Mouse (Mus musculus): ENCODE measurements around the gene Rln1. TPM values are rescaled to one million over a fixed set of nuclear protein-coding genes. Genes with fewer than 3 reads are reported as not detected.

Rln1 gene
- polyA plus RNA-seq, 1 experiment from 2014 or later, result 0.53 TPM

GRCm38 (mm10) chr19:29350991-29351390, 16.5 kb upstream of the Rln1 start:
- Histone ChIP-seq H3K4me3 (ENCODE audit: low read depth, low read length) (no peak overlapping the region), H3K9ac (ENCODE audit: low read length) (no peak overlapping the region), H3K4me2 (ENCODE audit: low read length) (no peak overlapping the region), H3K9me3 (ENCODE audit: control insufficient read depth, low read length) (no peaks in the 10 kb centered on the region), H3K27ac (ENCODE audit: low read depth) (no peak overlapping the region), H3K4me1 (replicated peaks; ENCODE audit: control insufficient read depth, insufficient read depth, low read length) (no peaks in the 10 kb centered on the region), H3K27me3 (replicated peaks; ENCODE audit: control insufficient read depth, insufficient read depth, low read length) (no peaks in the 10 kb centered on the region), H3K36me3 (ENCODE audit: control insufficient read depth, insufficient read depth, low read length) (peaks cover 14% of the 10 kb centered on the region)
- ATAC-seq (replicated peaks; ENCODE audit: low FRiP score, low TSS enrichment, low read depth) (no peak), DNase-seq (ENCODE audit: low spot score) (no peak)
- WGBS, result 57% methylated on average over 5 of the region's 5 CpGs

DNA sequence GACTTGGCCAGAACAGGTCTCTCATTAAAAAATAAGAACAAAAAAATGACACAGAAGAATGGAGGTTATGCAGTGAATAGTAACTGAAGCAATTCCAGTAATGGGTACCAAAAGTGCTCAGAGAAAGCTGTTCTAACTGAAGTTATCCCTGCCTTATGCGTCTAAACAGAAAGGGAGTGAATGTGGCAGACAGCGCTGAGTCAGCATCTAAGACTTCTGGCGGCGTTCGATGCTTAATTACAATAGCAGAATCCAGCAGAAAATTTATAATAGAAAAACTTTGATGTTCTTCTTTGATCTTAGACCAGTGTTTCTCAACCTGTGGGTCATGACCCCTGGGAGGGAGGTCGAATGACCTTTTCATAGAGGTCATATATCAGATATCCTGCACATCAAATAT, 11.2 kb upstream of the Rln1 start:
- H3K9ac ChIP-seq (ENCODE audit: low read length), result no peak overlapping the region
- no peak for DNase-seq (ENCODE audit: low spot score)
- peaks cover 9% of the 10 kb centered on the region; the same call in 1 of the 2 replicates for H3K36me3 ChIP-seq (ENCODE audit: control insufficient read depth, insufficient read depth, low read length)
- no peak overlapping the region for H3K4me3 ChIP-seq (ENCODE audit: low read depth, low read length)
- H3K4me1 ChIP-seq (replicated peaks; ENCODE audit: control insufficient read depth, insufficient read depth, low read length), result no peaks in the 10 kb centered on the region
- no peaks in the 10 kb centered on the region for H3K9me3 ChIP-seq (ENCODE audit: control insufficient read depth, low read length)
- 85% methylated on average over 6 of the region's 6 CpGs for whole genome bisulfite sequencing
- H3K27me3 ChIP-seq (replicated peaks; ENCODE audit: control insufficient read depth, insufficient read depth, low read length), result no peaks in the 10 kb centered on the region
- ATAC-seq (replicated peaks; ENCODE audit: low FRiP score, low TSS enrichment, low read depth), result no peak
- no peak overlapping the region for H3K4me2 ChIP-seq (ENCODE audit: low read length)
- H3K27ac ChIP-seq (ENCODE audit: low read depth), result no peak overlapping the region

- peaks cover 6% of the 10 kb centered on the region; the same call in 1 of the 2 replicates for H3K36me3 ChIP-seq (ENCODE audit: control insufficient read depth, insufficient read depth, low read length)
- ATAC-seq (replicated peaks; ENCODE audit: low FRiP score, low TSS enrichment, low read depth), result no peak
- no peaks in the 10 kb centered on the region for H3K27me3 ChIP-seq (replicated peaks; ENCODE audit: control insufficient read depth, insufficient read depth, low read length)
Observed at GRCm38 (mm10) chr19:29344868-29345267, 10.4 kb upstream of the Rln1 start.

GRCm38 (mm10) chr19:29342281-29342680, 7.8 kb upstream of the Rln1 start:
- no peak overlapping the region for H3K4me3 ChIP-seq (ENCODE audit: low read depth, low read length)
- no peaks in the 10 kb centered on the region for H3K9me3 ChIP-seq (ENCODE audit: control insufficient read depth, low read length)
- ATAC-seq (replicated peaks; ENCODE audit: low FRiP score, low TSS enrichment, low read depth) (no peak), DNase-seq (ENCODE audit: low spot score) (no peak)
- 74% methylated on average over 6 of the region's 6 CpGs for WGBS
- H3K27me3 ChIP-seq (replicated peaks; ENCODE audit: control insufficient read depth, insufficient read depth, low read length), result no peaks in the 10 kb centered on the region
- no peaks in the 10 kb centered on the region for H3K36me3 ChIP-seq (ENCODE audit: control insufficient read depth, insufficient read depth, low read length)
- H3K4me1 ChIP-seq (replicated peaks; ENCODE audit: control insufficient read depth, insufficient read depth, low read length), result no peaks in the 10 kb centered on the region
- no peak overlapping the region for H3K27ac ChIP-seq (ENCODE audit: low read depth)
- H3K4me2 ChIP-seq (ENCODE audit: low read length), result no peak overlapping the region
- no peak overlapping the region for H3K9ac ChIP-seq (ENCODE audit: low read length)

More at GRCm38 (mm10) chr19:29344868-29345267, 10.4 kb upstream of the Rln1 start:
- Histone ChIP-seq H3K4me1 (replicated peaks; ENCODE audit: control insufficient read depth, insufficient read depth, low read length) (no peaks in the 10 kb centered on the region), H3K9ac (ENCODE audit: low read length) (no peak overlapping the region), H3K4me3 (ENCODE audit: low read depth, low read length) (no peak overlapping the region), H3K27ac (ENCODE audit: low read depth) (no peak overlapping the region), H3K9me3 (ENCODE audit: control insufficient read depth, low read length) (no peaks in the 10 kb centered on the region), H3K4me2 (ENCODE audit: low read length) (no peak overlapping the region)
- DNase-seq (ENCODE audit: low spot score), result no peak

DNA sequence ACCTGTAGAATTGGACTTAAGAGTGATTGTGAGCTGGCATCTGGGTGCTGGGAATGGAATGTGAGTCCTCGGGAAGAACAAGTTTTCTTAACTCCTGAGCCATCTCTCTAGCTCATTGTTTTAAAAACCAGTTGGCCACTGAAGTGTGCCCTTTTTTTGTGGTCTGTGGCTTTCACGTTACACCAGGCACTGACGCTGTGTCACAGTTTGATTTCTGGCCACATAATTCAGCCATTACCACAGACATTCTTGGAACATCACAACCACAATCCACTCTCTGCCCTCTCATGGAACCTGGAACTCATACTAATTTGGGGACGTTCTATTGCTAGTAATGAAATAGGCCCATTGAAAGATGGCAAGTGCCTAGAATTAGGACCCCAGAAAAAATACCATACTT, 6.6 kb upstream of the Rln1 start:
- no peak overlapping the region for H3K4me2 ChIP-seq (ENCODE audit: low read length)
- H3K27me3 ChIP-seq (replicated peaks; ENCODE audit: control insufficient read depth, insufficient read depth, low read length), result no peaks in the 10 kb centered on the region
- H3K36me3 ChIP-seq (ENCODE audit: control insufficient read depth, insufficient read depth, low read length), result no peaks in the 10 kb centered on the region
- no peaks in the 10 kb centered on the region for H3K4me1 ChIP-seq (replicated peaks; ENCODE audit: control insufficient read depth, insufficient read depth, low read length)
- H3K4me3 ChIP-seq (ENCODE audit: low read depth, low read length), result no peak overlapping the region
- H3K27ac ChIP-seq (ENCODE audit: low read depth), result no peak overlapping the region
- DNase-seq (ENCODE audit: low spot score), result no peak
- H3K9me3 ChIP-seq (ENCODE audit: control insufficient read depth, low read length), result no peaks in the 10 kb centered on the region
- ATAC-seq (replicated peaks; ENCODE audit: low FRiP score, low TSS enrichment, low read depth), result no peak
- 85% methylated on average over 4 of the region's 4 CpGs for WGBS
- H3K9ac ChIP-seq (ENCODE audit: low read length), result no peak overlapping the region

- H3K27ac ChIP-seq (ENCODE audit: low read depth), result no peak overlapping the region
- no peaks in the 10 kb centered on the region for H3K9me3 ChIP-seq (ENCODE audit: control insufficient read depth, low read length)
- 90% methylated on average over 2 of the region's 2 CpGs for WGBS
- no peaks in the 10 kb centered on the region; the same call in 1 of the 2 replicates for H3K4me1 ChIP-seq (replicated peaks; ENCODE audit: control insufficient read depth, insufficient read depth, low read length)
- no peaks in the 10 kb centered on the region for H3K36me3 ChIP-seq (ENCODE audit: control insufficient read depth, insufficient read depth, low read length)
- no peak overlapping the region for H3K4me3 ChIP-seq (ENCODE audit: low read depth, low read length)
- no peak for ATAC-seq (replicated peaks; ENCODE audit: low FRiP score, low TSS enrichment, low read depth)
- H3K9ac ChIP-seq (ENCODE audit: low read length), result no peak overlapping the region
- H3K4me2 ChIP-seq (ENCODE audit: low read length), result no peak overlapping the region
- DNase-seq (ENCODE audit: low spot score), result no peak
- H3K27me3 ChIP-seq (replicated peaks; ENCODE audit: control insufficient read depth, insufficient read depth, low read length), result no peaks in the 10 kb centered on the region
Observed at GRCm38 (mm10) chr19:29336624-29337023, 2.2 kb upstream of the Rln1 start.

- Histone ChIP-seq H3K36me3 (ENCODE audit: control insufficient read depth, insufficient read depth, low read length) (no peaks in the 10 kb centered on the region), H3K27ac (ENCODE audit: low read depth) (no peak overlapping the region), H3K4me2 (ENCODE audit: low read length) (no peak overlapping the region), H3K4me3 (ENCODE audit: low read depth, low read length) (no peak overlapping the region), H3K4me1 (replicated peaks; ENCODE audit: control insufficient read depth, insufficient read depth, low read length) (peaks cover 5% of the 10 kb centered on the region; the same call in 1 of the 2 replicates), H3K9me3 (ENCODE audit: control insufficient read depth, low read length) (no peaks in the 10 kb centered on the region), H3K9ac (ENCODE audit: low read length) (no peak overlapping the region), H3K27me3 (replicated peaks; ENCODE audit: control insufficient read depth, insufficient read depth, low read length) (no peaks in the 10 kb centered on the region)
- ATAC-seq (replicated peaks; ENCODE audit: low FRiP score, low TSS enrichment, low read depth), result no peak
- no peak for DNase-seq (ENCODE audit: low spot score)
- WGBS, result 87% methylated on average over 13 of the region's 13 CpGs
Observed at GRCm38 (mm10) chr19:29326822-29327552, 7.5 kb downstream of the Rln1 start.

DNA sequence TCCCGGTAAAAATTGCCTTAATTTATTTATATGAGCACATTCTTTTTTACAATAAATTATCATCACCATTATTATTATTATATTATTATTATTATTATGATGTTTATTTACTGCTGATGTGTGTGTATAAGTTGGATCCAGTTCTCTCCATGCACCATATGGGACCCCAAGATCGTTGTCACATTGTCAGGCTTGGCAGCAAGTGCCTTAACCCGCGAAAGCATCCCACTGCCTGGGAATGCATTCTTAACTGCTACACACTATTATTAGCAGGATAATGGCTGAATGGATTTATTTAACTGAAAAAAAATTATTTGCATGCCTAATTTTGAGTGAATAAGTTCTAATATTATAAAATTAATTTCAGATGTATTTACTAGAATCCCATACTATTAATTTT, 8.1 kb downstream of the Rln1 start:
- 91% methylated on average over 4 of the region's 4 CpGs for WGBS

DNA sequence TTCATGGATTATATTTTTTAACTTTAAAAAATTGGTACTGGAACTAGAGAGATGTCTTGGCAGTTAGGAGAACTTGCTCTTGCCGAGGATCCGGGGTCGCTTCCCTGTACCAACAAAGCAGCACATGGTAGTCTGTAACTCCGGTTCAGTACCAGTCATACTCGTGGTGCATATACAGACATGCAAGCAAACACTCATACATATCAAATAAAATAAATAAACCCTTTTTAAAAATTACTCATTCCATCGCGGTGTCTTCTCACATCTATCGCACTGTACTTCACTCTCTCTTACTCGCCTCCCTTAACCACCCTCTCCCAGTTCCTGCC, 8.7 kb downstream of the Rln1 start:
- no peaks in the 10 kb centered on the region for H3K27me3 ChIP-seq (replicated peaks; ENCODE audit: control insufficient read depth, insufficient read depth, low read length)
- DNase-seq (ENCODE audit: low spot score), result no peak
- no peak for ATAC-seq (replicated peaks; ENCODE audit: low FRiP score, low TSS enrichment, low read depth)
- H3K4me1 ChIP-seq (replicated peaks; ENCODE audit: control insufficient read depth, insufficient read depth, low read length), result peaks cover 5% of the 10 kb centered on the region; the same call in 1 of the 2 replicates
- peak overlapping the region; percentile 57 for H3K4me2 ChIP-seq (ENCODE audit: low read length)
- 38% methylated on average over 9 of the region's 9 CpGs for WGBS
- no peaks in the 10 kb centered on the region for H3K9me3 ChIP-seq (ENCODE audit: control insufficient read depth, low read length)
- peak overlapping the region; percentile 29 for H3K4me3 ChIP-seq (ENCODE audit: low read depth, low read length)
- H3K9ac ChIP-seq (ENCODE audit: low read length), result peak overlapping the region; percentile 29; the same call in 1 of the 2 replicates
- peak overlapping the region; percentile 7; the same call in 1 of the 2 replicates for H3K27ac ChIP-seq (ENCODE audit: low read depth)
- no peaks in the 10 kb centered on the region for H3K36me3 ChIP-seq (ENCODE audit: control insufficient read depth, insufficient read depth, low read length)

More for the DNA sequence above, 8.1 kb downstream of the Rln1 start:
- peaks cover 5% of the 10 kb centered on the region; the same call in 1 of the 2 replicates for H3K4me1 ChIP-seq (replicated peaks; ENCODE audit: control insufficient read depth, insufficient read depth, low read length)
- no peak for DNase-seq (ENCODE audit: low spot score)
- H3K27ac ChIP-seq (ENCODE audit: low read depth), result no peak overlapping the region
- H3K4me2 ChIP-seq (ENCODE audit: low read length), result no peak overlapping the region
- H3K4me3 ChIP-seq (ENCODE audit: low read depth, low read length), result no peak overlapping the region
- no peaks in the 10 kb centered on the region for H3K36me3 ChIP-seq (ENCODE audit: control insufficient read depth, insufficient read depth, low read length)
- ATAC-seq (replicated peaks; ENCODE audit: low FRiP score, low TSS enrichment, low read depth), result no peak
- no peaks in the 10 kb centered on the region for H3K27me3 ChIP-seq (replicated peaks; ENCODE audit: control insufficient read depth, insufficient read depth, low read length)
- H3K9ac ChIP-seq (ENCODE audit: low read length), result no peak overlapping the region
- H3K9me3 ChIP-seq (ENCODE audit: control insufficient read depth, low read length), result no peaks in the 10 kb centered on the region
